Mouse (Mus musculus) adrenal gland (tissue): ENCODE data around the gene Slc7a6.

ENCODE experiments used
- intact Hi-C: fragments of 180-260 bp; cut with DNase I; formaldehyde crosslinking; loops from one replicate; pipeline ENCODE4 v1.15.1; 2025
- long read RNA-seq, 2 experiments: library from polyadenylated mRNA; unstranded; transcript quantifications; one replicate each; pipeline ENCODE4 v2.0.0; 2020; ENCODE audit warnings: borderline replicate concordance in 1 of 2; ENCODE audit not compliant: insufficient replicate concordance in 1 of 2

Gene Slc7a6
- long read RNA-seq, experiment 1, partial matches to known transcripts, result 7 of 8 reads
- long read RNA-seq, experiment 1, other reads (novel, unspliced or antisense), result 0 of 8 reads
- long read RNA-seq, experiment 2, partial matches to known transcripts, result 3 of 4 reads
- long read RNA-seq, experiment 2, other reads (novel, unspliced or antisense), result 1 of 4 reads

DNA sequence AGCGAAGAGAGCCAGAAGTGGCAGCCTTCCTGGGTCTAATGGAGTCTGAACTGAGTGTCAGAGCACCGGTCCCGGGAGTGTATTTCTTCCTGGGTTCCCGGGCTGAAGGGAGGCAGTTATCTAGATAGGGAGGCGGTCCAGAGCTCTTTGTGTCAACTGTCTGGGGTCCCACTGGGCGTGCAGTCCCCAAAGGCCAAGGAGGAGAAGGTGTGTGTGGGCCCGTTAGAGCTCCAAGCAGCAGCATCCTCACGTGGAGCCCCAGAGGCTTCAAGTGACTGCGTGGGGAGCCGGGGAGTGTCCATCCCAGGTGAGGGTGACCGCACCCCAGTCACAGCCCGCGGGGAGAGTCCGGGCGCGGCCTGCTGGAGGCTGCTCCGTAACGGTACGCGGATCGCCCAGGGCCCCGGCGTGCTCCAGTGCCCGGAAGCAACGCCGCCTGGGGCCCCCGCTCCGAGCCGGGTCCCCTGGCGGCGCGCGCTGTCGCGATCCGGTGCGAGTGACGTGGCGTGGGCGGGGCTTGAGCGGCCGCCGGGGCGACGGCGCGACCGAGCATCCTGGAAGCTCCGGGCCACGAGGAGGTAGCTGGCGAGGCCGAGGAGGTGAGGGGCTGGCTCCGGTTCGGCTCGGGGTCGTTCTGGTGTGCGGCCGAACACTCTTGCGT, at the start of gene Slc7a6:
Slc7a6 (plus strand) TSS at position 502 of the 661 bp plus-strand sequence.
- intact Hi-C loops, result no loop called here

DNA sequence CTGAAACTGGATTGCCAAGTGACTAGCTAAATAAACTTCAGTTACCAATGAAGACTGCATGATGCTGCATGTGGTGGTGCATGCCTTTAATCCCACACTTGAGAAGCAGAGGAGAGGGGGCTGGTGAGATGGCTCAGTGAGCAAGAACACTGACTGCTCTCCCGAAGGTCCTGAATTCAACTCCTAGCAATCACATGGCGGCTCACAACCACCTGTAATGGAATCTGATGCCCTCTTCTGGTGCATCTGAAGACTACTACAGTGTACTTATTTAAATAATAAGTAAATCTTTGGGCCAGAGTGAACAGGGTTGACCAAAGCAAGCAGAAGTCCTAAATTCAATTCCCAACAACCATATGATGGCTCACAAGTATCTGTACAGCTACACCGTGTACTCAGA, 45.2 kb upstream of the Slc7a6 start:
- intact Hi-C loops, result no loop called here

DNA sequence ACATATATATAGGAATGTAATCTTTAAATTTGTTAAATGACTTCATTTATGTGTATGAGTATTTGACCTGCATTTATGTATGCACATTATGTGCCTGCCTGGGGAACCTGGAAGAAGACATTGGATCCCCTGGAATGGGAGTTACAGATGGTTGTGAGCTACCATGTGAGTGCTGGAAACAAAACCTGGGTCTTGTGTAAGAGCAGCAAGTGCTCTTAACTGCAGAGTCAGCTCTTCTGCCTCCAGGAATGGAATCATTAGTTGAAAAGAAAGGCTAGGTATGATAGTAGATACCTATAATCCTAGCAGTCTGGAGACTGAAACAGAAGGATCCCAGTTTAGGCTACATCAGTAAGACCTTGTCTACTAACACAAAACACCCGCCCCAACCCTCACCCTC, 42.6 kb upstream of the Slc7a6 start:
- intact Hi-C loops, result no loop called here

DNA sequence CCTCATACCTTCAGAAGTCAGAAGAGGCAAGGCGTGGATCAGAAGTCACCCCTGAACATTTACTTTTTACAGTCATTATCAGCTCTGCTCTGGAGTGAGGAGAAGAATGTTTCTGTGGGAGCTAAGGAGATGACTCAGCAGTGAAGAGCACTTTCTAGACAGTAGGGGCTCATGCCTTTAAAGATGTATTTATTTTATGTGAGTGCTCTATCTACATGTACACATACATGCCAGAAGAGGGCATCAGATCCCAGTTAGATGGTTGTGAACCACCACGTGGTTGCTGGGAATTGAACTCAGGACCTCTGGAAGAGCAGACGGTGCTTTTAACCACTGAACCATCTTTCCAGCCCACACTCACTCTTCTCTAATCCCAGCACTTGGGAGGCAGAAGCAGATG, 41.6 kb upstream of the Slc7a6 start:
- intact Hi-C loops, result no loop called here

DNA sequence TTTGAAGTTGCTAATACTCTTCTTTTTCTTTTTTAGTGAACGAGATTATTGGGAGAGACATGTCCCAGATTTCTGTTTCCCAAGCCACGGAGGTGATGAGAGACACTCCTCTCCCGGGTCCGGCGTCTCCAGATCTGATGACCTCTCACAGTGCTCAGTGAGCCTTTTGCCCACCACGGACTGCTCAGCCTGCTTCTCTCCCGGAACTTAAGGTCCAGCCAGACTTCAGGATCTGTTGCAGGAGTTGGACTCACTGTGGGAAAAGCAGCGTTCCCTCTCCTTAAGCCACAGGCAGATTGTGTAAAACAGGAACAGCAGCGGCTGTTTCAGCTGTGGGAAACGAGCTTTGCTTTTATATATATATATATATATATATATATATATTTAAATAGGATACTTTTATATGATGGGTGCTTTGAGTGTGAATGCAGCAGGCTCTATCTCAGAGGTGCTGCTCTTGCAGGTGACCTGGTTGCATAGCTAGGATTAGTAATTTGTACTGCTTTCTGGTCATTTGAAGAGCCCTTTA, 40.7 kb upstream of the Slc7a6 start:
- intact Hi-C loops, result loop anchor here (1.0 kb wide), 1 partner anchor 24 kb away; no protein-coding TSS in a partner anchor

DNA sequence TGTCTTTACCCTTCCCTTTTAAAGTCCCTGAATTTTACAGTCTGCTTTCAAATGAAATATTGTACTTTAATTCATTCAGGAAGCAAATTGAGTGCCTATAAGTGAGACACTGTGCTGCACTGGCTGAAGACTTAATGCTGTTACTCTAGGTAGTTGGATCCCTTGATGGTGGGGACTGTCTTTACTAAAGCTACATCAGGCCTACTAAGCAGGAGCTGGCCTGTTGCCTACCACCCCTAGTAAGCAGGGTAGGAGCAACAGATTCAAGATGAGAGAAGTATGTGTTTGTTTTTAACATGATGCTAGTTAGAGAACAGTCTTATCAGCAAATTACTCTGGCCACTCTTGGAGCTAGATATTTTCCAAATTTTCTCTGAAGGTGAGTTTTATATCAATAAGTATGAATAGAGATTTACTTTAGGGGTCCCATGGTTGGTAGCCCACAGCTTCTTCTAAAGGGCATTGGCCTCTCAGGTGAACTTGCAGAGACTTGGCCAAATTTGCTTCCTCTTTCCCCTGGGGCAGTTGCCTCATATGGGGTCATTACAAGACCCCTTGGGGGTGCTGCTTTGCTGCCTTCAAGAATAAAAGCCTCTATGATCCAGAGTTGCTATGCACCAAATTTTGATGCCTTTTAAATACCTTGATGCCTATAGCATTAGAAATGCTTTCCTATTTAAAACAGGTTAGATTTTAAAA, 39.3 kb upstream of the Slc7a6 start:
- intact Hi-C loops, result no loop called here

DNA sequence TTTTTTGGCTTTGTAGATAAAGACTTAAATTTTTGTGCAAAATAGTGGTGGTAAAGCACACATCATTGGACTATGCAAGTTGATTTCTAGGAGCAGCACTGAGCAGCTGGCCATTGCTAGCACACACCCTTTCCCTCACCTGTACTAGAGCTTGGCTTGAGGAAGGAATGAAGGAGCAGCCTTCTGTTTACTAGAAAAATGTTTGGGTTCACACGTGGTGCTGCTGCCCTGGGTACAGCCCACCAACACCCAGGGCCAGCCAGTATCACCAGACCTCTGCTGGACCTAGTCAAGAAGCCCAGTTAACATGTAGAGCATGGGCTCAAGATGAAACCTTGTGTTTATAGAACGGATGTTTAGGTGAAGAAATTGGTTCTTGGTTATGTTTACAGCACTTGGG, 38.7 kb upstream of the Slc7a6 start:
- intact Hi-C loops, result no loop called here

DNA sequence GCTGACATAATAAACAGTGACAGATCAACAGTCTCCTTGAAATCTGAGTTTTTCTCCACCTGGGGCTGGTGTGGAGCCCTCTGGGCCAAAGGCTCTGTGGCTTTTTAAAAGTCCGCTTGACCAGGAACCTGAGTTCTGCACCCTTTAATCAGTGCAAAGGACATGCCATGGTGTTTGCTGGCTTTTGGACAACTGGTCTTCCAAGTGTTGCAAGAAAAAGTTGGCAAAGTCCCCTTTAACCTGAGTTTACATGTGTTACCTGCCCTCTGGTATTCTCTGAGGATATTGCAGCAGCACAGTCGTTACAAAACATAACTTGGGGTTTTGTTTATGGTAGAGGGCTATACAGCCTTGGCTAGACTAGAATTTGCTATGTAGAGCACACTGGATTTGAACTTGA, 38.2 kb upstream of the Slc7a6 start:
- intact Hi-C loops, result no loop called here

DNA sequence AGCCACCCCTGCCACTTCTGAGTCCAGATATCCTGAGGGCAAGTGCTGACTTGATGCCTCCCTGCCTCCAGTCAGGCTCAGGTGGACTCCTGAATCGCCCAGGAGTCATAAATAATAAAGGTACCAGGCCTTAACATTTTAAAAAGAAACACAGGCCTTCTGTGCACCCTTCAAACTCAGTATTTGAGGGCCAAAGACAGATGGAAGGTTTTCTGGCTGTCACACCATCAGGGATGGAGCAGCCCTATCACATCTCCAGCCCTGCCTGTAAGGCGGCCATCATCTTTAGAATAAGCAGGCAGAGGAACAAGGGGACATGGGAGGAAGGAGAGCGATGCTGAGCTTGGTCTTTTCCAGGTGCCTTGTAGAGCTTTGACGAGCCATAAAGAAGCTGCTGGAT, 37.6 kb upstream of the Slc7a6 start:
- intact Hi-C loops, result no loop called here

DNA sequence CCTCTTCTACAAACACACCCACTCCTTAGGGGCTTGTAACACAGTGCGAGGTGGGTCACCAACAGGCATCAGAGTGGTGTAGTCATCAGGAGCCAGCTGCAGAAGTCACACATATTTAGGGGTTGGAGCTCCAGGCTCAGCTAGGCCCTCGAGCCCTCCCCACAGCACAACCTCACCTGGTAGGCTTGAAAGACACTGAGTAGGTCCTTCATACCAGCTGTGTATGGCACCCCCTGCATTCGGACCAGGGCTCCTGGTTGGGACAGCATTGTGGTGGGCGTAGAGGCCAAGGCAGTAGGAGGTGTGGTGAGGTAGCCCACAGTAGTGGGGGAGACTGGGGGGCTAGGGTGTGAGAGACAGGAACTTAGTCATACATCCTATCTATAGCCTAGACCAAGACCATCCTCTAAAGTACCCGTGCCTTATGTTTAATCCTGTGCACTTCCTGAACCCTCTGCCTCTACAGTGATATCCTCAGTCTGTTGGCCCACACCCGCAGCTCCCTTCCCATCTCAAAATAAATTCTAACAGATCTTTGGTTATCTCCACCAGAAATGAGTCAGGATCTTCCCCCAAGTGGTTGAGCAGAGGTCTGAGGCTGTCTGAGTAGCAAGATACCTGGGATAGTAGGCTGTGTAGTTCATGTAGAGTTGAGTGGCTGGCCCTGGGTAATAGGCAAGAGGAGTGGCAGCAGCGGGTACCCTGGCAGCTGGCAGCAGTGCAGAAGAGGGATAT, 37.0 kb upstream of the Slc7a6 start:
- intact Hi-C loops, result no loop called here

DNA sequence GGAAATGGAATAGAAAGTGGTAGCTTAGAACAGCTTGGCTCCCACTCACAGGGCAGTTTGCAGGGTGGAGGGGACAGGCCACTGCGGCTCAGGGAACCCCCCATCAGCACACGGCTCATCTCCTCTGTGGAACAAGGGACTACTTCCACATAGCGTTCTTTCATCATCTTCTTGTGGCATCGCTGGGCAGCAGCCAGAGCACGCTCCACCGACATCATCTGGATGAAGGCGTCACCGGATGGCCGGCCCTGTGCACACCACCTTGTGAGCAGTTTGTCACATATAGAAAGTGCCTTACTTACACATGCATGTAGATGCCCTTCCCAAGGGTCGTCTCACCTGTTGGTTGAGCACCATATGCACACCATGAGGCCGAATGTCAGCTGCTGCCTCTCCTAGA, 36.3 kb upstream of the Slc7a6 start:
- intact Hi-C loops, result no loop called here

DNA sequence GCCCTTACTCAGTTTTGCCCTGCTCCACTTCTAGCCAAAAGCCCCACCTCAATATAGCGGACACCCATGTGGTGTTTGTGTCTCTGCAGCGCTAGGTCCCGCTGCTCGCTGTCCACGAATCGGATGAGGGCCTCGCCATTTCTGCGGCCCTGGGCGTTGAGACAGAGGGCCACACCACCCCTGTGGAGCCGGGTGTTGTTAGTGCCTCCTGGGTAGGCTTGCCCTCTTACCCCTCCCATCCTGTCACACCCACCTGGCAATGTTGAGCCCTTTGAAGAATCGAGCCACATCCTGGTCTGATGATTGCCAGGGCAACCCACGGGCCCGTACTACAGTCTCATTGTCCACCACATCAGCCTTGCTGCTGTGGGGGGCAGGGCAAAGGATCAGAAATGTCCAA, 35.1 kb upstream of the Slc7a6 start:
- intact Hi-C loops, result no loop called here

DNA sequence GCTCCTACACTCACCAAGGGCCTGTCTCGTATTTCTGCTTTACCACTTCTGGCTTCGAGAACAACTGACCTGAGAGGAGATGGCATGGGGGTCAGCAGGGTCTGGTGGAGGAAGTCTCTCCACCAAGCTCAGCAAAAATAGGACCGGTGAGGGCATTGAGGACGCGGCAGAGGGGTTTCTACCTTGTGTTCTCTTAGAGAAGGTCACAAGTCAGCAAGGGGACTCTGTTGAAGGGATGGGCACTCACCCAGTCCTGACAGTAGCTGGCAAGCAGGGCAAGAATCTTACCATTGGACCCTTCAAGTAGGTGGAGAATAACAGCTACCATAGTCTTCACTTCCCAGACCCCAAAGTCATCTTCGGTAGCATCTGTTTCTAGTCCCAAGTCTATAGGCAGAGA, 34.7 kb upstream of the Slc7a6 start:
- intact Hi-C loops, result no loop called here

DNA sequence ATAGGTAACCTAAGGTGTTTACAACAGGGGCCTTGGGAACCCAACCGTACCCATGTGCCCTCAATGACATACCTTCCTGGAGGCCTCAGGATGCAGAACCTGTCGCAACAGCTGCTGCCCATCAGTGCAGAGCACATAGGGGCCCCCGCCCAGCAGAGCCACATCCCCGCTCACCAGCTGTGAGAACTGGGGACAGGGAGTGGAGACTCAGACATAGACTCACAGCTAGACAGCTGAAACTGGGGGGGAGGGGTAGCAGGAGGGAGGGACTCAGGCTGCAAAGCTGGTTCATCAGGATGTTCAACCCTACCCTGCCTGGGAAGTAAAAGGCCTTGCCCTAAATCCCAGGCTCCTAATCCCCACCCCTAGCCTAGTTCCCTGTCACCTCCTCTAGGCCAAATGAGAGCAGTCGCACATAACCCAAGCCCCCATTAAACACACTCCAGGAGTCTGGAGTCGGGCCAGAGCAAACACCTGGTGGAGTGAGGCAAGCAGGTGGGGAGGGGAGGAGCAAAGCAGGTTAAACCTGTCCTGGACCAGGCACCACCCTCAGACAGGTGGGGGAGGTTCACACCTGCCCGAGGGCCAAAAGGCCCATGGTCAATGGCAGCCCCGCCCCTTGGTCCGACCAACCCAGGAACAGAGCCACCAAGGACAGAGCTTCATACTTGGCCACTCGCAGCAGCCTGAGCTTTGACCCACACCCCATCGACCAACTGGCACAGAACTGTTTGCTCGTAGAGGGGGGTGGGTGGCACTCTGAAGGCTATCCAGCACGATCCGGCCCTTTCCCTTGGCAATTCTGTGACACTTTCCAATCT, 33.7 kb upstream of the Slc7a6 start:
- intact Hi-C loops, result no loop called here

DNA sequence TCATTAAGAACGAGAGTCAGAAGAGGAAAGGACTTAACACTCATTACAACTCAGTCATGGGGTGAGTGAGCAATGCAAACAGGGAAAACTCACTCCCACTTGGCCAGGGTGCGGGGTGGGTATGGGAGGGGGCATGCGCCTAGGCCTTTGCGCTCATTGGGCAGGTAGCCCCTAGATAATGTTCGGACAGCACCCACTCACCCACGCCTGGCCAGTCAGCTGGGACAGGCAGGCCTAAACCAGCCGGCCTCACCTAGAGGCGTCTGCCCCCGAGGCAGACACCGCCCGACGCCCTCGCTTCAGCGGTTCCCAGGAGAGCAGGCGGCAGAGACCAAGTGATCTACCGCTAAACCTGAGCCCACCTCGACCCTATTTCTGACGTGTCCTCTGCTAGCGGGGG, 33.0 kb upstream of the Slc7a6 start:
- intact Hi-C loops, result no loop called here

DNA sequence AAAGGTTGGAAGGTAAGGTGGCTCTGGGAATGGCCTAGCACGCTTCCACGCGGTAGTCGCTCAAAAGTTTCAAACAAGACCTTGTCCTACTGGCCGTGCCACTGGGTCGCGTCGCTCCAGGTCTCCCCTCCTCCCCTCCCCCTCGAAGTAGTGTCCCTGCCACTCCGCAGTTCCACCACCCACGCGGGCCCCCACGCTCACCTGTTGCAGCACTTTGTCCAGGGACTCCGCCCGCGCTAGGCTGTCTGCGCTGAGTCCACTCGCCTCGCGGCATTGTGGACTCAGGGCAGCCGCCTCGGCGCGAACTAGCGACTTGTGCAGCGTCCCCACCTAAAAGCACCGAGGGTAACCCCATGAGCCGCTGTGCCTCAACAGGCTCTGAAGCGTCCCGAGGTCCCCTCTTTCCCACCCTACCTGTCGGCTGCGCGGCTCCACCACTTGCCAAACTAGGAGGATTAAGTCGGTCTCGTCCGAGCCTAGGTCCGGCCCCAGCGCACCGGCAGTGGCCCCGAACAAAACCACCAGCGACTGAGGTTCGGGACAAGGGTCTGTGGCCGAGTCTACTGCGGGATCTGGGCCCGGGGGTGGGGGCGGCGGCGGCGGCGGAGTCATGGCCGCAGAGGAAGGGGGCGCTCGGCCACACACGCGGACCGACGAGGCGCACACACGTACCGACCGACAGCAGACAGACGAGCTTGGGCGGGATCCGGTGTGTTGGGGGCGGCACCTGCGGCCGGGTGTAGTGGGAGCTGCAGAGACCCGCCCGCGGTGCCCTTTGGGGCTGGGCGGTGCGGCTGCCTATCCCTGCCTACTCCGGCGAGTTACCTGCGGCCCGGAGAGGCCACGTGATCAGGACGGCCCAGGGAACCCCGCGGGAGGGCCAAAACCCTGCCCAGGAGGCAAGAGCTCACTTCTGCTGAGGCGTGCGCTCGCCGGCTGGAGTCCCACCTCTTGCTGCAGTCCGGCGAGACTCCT, 32.2 kb upstream of the Slc7a6 start, which contains the start of gene Esrp2:
Esrp2 (minus strand) TSS at position 819 of the 975 bp plus-strand sequence.
- intact Hi-C loops, result no loop called here

DNA sequence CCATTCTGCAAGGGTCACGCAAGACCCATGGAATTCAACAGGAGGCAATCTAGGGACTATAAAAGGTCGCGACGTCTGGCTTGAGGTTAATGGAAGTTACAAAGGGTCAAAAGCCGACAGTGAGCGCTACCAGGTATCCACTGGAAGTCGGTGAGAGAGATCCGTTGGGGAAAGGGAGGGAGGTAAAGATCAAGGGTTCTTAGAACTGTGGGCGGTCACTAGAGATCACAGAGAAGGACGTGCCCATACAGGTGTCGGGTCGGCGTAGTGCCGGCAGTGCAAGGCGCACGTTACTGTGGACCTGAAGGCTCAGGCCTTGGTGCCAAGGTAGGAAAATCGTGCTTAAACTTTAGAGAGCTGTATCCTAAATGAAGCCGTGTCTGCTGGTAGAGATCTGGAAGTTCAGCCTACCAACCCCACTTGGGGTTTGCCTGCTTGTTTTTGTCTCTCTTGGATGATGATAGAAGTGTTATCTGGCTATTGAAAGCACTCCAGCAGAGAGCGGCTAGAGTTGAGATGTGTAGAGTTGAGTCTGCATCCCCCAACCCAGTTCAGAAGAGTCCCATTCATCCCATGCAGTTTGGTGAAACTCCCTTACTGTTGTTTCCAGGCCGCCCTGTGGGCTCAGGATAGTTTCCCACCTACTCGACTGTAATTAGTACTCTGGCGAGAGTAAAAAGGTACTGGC, 31.3 kb upstream of the Slc7a6 start:
- intact Hi-C loops, result no loop called here

DNA sequence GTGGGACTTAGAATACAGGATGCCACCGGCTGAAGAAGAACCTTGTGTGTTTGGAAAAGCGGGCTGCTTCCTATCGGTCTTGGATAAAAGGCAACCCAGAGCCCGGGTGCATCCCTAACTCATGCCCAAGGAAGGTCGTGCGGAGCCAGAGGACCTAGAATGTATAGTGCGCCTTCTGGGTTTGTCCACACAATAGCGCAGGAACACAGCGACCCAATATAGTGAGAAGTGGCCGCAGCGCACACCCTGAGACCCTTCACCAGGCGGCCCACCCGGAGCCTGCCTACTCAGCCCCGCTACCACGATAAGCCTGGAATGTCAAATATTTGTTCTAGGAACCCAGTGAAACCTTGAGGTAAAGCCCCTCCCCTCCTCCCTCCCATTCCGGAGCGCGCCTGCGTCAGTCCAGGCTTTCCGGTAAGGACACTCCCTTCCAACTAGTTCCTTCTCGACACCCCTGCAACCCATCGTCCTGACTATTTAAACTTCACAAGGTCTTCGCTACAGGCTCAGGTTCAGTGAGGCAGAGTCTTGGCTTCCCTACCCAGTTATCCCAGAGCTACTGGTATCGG, 30.7 kb upstream of the Slc7a6 start:
- intact Hi-C loops, result no loop called here

DNA sequence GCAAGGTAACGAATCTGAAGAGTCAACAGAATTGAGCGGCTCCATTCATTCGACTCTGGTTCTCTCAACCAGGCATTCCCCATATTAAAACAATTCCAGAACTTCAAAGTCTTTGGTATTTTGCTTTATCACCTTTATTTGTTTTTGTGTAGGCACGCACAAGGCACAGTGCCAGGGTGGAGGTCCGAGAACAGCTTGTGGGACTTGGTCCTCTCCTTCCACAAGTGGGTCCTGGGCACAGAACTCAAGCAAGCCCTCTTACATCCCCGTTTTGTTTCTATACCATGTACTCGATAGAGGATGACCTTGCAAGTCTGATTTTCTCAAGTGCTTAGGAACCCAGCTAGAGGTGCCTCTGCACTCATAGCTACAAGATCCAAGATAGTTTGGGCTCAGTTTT, 30.0 kb upstream of the Slc7a6 start:
- intact Hi-C loops, result no loop called here
